Mouse (Mus musculus) liver, embryonic 14.5 days (tissue): ENCODE measurements around the gene Gm10197. TPM values are rescaled to one million over a fixed set of nuclear protein-coding genes. Genes with fewer than 3 reads are reported as not detected.

Experiments used
- ATAC-seq: fragments of 200-750 bp; cut with Nextera tagmentation; 2 replicates; pipeline ENCODE4 v1.8.0; 2017; ENCODE audit warnings: moderate number of reproducible peaks, mild to moderate bottlenecking, moderate library complexity; ENCODE audit not compliant: insufficient read depth
- DNase-seq, 3 experiments: peaks; one replicate each; pipeline ENCODE4 v3.0.0-alpha.2; 2012 to 2013; ENCODE audit warnings: low read depth in 3 of 3, low spot score in 3 of 3
- H3K27ac ChIP-seq: fragments of 300-500 bp; sonication (generic); 2 replicates; pipeline ENCODE4 v1.5.1; 2014; ENCODE audit warnings: moderate library complexity, mild to moderate bottlenecking, control low read depth, inconsistent platforms
- H3K27me3 ChIP-seq: fragments of 300-500 bp; sonication (generic); 2 replicates; pipeline ENCODE4 v1.6.1; 2014; ENCODE audit warnings: mild to moderate bottlenecking, low read length, moderate library complexity; ENCODE audit not compliant: control insufficient read depth, insufficient read depth
- H3K36me3 ChIP-seq: fragments of 300-500 bp; sonication (generic); replicated peaks from 2 replicates; pipeline ENCODE4 v1.6.1; 2014; ENCODE audit warnings: low read depth; ENCODE audit not compliant: control insufficient read depth, insufficient read depth
- H3K4me1 ChIP-seq, 2 experiments: fragments of 200-500 bp in 1 of 2; fragments of 300-500 bp in 1 of 2; sonication (generic) in 1 of 2; replicated peaks; 2 replicates each; pipeline ENCODE4 v1.6.1; 2012 to 2014; ENCODE audit warnings: antibody characterized with exemption in 1 of 2, inconsistent platforms in 1 of 2, low read length in 1 of 2; ENCODE audit not compliant: control insufficient read depth in 2 of 2, insufficient read depth in 2 of 2
- H3K4me2 ChIP-seq: fragments of 300-500 bp; sonication (generic); 2 replicates; pipeline ENCODE4 v1.6.1; 2014; ENCODE audit warnings: low read depth, mild to moderate bottlenecking, control low read depth, moderate library complexity
- H3K4me3 ChIP-seq, 2 experiments: fragments of 200-500 bp in 1 of 2; fragments of 300-500 bp in 1 of 2; sonication (generic) in 1 of 2; 2 replicates each; pipeline ENCODE4 v1.5.1; 2012 to 2014; ENCODE audit warnings: low read depth in 2 of 2, low read length in 2 of 2, mild to moderate bottlenecking in 2 of 2, control low read depth in 1 of 2, inconsistent platforms in 1 of 2, moderate library complexity in 1 of 2; ENCODE audit not compliant: insufficient read depth in 1 of 2
- H3K9ac ChIP-seq: fragments of 300-500 bp; sonication (generic); replicated peaks from 2 replicates; pipeline ENCODE4 v1.6.1; 2014; ENCODE audit warnings: mild to moderate bottlenecking, control low read depth, moderate library complexity
- H3K9me3 ChIP-seq: fragments of 300-500 bp; sonication (generic); 2 replicates; pipeline ENCODE4 v1.6.1; 2016; ENCODE audit warnings: low read length, mixed read lengths; ENCODE audit not compliant: control insufficient read depth
- CTCF ChIP-seq: IDR thresholded peaks from 2 replicates; pipeline ENCODE4 v1.5.1; 2016; ENCODE audit warnings: antibody characterized with exemption, low read depth, control low read depth
- EP300 ChIP-seq: IDR thresholded peaks from 2 replicates; pipeline ENCODE4 v1.6.1; 2016; ENCODE audit warnings: antibody characterized with exemption, low read depth
- WGBS: fragments of 180-500 bp; shearing (Covaris S2); extraction: QIAGEN DNeasy Blood & Tissue Kit; methylation state at CpG from one replicate; pipeline ENCODE4 v1.1.7; 2014; ENCODE audit not compliant: insufficient replicate concordance; 5-methylcytosine and 5-hydroxymethylcytosine counted together
- polyA plus RNA-seq, 2 experiments: library from polyadenylated mRNA; depleted of rRNA in 1 of 2; stranded (reverse) in 1 of 2; unstranded in 1 of 2; fragments of >200 nt; fragmentation: Nextera tagmentation in 1 of 2; extraction: Ambion mirVana in 1 of 2; gene quantifications; 2 replicates each; pipeline versions ENCODE4 v1.2.1 to v1.2.3; 2012 to 2014

Gene Gm10197
- polyA plus RNA-seq, 2 experiments = not detected

GRCm38 (mm10) chr19:53340423-53340822 lies 31.1 kb downstream of the Gm10197 start:
- H3K4me2 ChIP-seq = peak overlapping the region; percentile 15; the same call in 1 of the 2 replicates
- ATAC-seq = 0 out of 2 replicates have a peak, but pooled peaks have one; percentile 21

DNA sequence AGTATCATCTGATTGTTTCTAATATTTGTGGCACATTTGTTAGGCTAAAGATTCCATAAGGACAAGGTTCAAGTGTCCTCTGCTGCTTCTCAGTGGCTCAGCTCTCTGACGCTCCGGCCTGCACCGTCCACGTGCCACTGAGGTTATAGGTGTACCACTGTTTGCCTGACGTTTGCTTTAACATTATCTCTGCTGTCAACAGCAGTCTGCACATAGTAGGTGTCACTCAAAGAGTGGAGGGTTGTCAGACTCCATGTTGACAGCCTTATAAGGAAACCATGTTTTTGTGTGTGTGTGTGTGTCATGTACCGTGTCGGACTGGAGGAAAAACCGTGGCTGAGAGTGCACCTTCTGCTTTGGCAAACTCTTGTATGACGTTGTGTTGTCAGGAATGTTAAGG lies 36.3 kb downstream of the Gm10197 start:
- DNase-seq = no peak
- Histone ChIP-seq H3K4me1 (peaks cover 6 to 12% of the 10 kb centered on the region in 2 experiments), H3K27me3 (no peaks in the 10 kb centered on the region), H3K36me3 (peaks cover 8% of the 10 kb centered on the region), H3K27ac (no peak overlapping the region), H3K4me3 (no peak overlapping the region), H3K9me3 (no peaks in the 10 kb centered on the region), H3K4me2 (no peak overlapping the region), H3K9ac (no peak overlapping the region)
- TF ChIP-seq EP300 (no peak), CTCF (no peak)
- ATAC-seq = no peak
- WGBS = 87% methylated on average over 9 of the region's 9 CpGs

More at GRCm38 (mm10) chr19:53340423-53340822, 31.1 kb downstream of the Gm10197 start:
- Histone ChIP-seq H3K36me3 (no peaks in the 10 kb centered on the region; the same call in 1 of the 2 replicates), H3K4me1 (peaks cover 0 to 3% of the 10 kb centered on the region in 2 experiments; a peak in 1 of 4 replicates), H3K9me3 (no peaks in the 10 kb centered on the region), H3K27ac (no peak overlapping the region), H3K4me3 (no peak overlapping the region), H3K9ac (no peak overlapping the region), H3K27me3 (no peaks in the 10 kb centered on the region)
- TF ChIP-seq CTCF (no peak), EP300 (no peak)
- DNase-seq = no peak
- 20% methylated on average over 6 of the region's 6 CpGs for WGBS

DNA sequence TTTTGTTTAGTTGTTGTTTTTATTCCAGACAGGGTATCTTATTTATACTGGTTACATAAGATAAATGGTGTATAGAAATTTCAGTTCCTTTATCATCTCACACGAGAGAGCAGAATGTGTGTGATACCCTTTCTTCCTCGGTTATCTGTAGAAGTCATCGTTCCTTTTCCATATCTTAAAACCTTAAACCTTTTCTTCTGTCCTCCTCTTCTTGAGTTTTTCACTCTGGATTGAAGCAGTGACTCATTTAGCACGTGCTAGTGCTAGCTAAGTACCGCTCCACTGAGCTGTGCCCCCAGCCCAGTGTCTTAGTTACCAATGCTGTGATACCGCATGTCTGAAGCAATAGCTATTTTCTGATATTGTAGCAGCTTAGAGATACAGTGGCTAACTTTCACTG lies 37.8 kb downstream of the Gm10197 start:
- DNase-seq = no peak
- H3K9ac ChIP-seq = no peak overlapping the region
- WGBS = 45% methylated on average over 6 of the region's 6 CpGs

GRCm38 (mm10) chr19:53331882-53332500 lies 39.6 kb downstream of the Gm10197 start:
- no peak overlapping the region for H3K4me3 ChIP-seq
- H3K27me3 ChIP-seq = no peaks in the 10 kb centered on the region
- ATAC-seq (no peak), DNase-seq (no peak)
- H3K4me2 ChIP-seq = 0 out of 2 replicates have a peak overlapping the region, but pooled peaks have one; percentile 1
- H3K4me1 ChIP-seq = peaks cover 7 to 23% of the 10 kb centered on the region in 2 experiments
- 59% methylated on average over 21 of the region's 21 CpGs for WGBS
- H3K9ac ChIP-seq = no peak overlapping the region
- H3K27ac ChIP-seq = no peak overlapping the region
- H3K36me3 ChIP-seq = peaks cover 8% of the 10 kb centered on the region
- H3K9me3 ChIP-seq = no peaks in the 10 kb centered on the region
- TF ChIP-seq EP300 (no peak), CTCF (no peak)

More for the DNA sequence above, 37.8 kb downstream of the Gm10197 start:
- no peak overlapping the region for H3K27ac ChIP-seq
- H3K4me2 ChIP-seq = no peak overlapping the region
- H3K4me3 ChIP-seq = no peak overlapping the region
- TF ChIP-seq CTCF (no peak), EP300 (0 out of 2 replicates have a peak, but pooled peaks have one; percentile 29)
- no peak for ATAC-seq
- peaks cover 8% of the 10 kb centered on the region for H3K36me3 ChIP-seq
- H3K4me1 ChIP-seq = peaks cover 7 to 12% of the 10 kb centered on the region in 2 experiments
- H3K27me3 ChIP-seq = no peaks in the 10 kb centered on the region
- no peaks in the 10 kb centered on the region for H3K9me3 ChIP-seq

- H3K4me3 ChIP-seq = peak overlapping the region; percentile 66 to 82
- H3K9ac ChIP-seq = peak overlapping the region; percentile 84
- WGBS = under 1% methylated on average over 29 of the region's 29 CpGs
- peak overlapping the region; percentile 26 for H3K27ac ChIP-seq
- H3K4me2 ChIP-seq = peak overlapping the region; percentile 91
- DNase-seq (peak in 1 of 3 experiments; percentile 43), ATAC-seq (peak; percentile 7)
- H3K27me3 ChIP-seq = no peaks in the 10 kb centered on the region
- H3K4me1 ChIP-seq = peaks cover 22 to 35% of the 10 kb centered on the region in 2 experiments
- H3K9me3 ChIP-seq = no peaks in the 10 kb centered on the region
- no peak for TF ChIP-seq EP300
- TF ChIP-seq CTCF = no peak
- H3K36me3 ChIP-seq = peaks cover 8% of the 10 kb centered on the region
Measured at GRCm38 (mm10) chr19:53329992-53330381, 41.6 kb downstream of the Gm10197 start.
